Mouse (Mus musculus) E14TG2a.4 (cell line): ENCODE results near the gene Gm20388.

Experiments used
- CTCF ChIP-seq: conservative IDR thresholded peaks from 2 replicates; pipeline ENCODE4 v1.5.1; 2014; ENCODE audit warnings: low read length
- NANOG ChIP-seq: IDR thresholded peaks from 2 replicates; pipeline ENCODE4 v1.6.1; 2014; ENCODE audit warnings: borderline replicate concordance, low read length, mixed read lengths

DNA sequence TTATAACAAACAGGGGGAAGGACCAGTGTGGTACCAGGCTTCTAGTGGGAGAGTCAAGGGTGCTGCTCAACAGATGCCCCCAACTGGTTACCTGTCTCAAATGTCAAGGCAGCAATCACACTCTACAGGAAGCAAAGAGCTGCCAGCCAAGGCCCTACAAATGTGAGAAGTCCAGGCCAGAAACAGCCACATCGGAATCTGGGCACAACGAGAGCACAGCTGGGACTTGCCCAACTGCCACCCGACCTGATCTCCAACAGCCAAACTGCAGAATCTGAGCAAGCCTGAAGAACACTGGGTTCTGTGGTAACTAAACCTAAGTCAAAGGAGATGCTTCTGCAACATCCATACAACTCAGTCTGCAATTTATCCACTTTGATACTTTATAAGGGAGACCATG lies 4015.0 kb downstream of the Gm20388 start:
- TF ChIP-seq CTCF (no peak), NANOG (no peak)
